Mouse (Mus musculus) hindbrain, postnatal 0 days (tissue): ENCODE data around the gene Nr5a2. TPM values are rescaled to one million over a fixed set of nuclear protein-coding genes. Genes with fewer than 3 reads are reported as not detected.

ENCODE experiments used
- ATAC-seq: fragments of 200-750 bp; cut with Nextera tagmentation; 2 replicates; pipeline ENCODE4 v1.8.0; 2017; ENCODE audit warnings: mild to moderate bottlenecking, moderate TSS enrichment, moderate library complexity
- DNase-seq: peaks from one replicate; pipeline ENCODE4 v3.0.0-alpha.2; 2015; ENCODE audit warnings: low spot score
- H3K27ac ChIP-seq: fragments of 300-500 bp; sonication (generic); 2 replicates; pipeline ENCODE4 v1.5.1; 2014; ENCODE audit warnings: mild to moderate bottlenecking
- H3K27me3 ChIP-seq: fragments of 300-500 bp; sonication (generic); 2 replicates; pipeline ENCODE4 v1.6.1; 2014; ENCODE audit warnings: low read length, mixed read lengths; ENCODE audit not compliant: insufficient read depth
- H3K36me3 ChIP-seq: fragments of 300-500 bp; sonication (generic); 2 replicates; pipeline ENCODE4 v1.6.1; 2014; ENCODE audit warnings: low read length, mixed read lengths; ENCODE audit not compliant: insufficient read depth
- H3K4me1 ChIP-seq: fragments of 300-500 bp; sonication (generic); 2 replicates; pipeline ENCODE4 v1.6.1; 2014; ENCODE audit warnings: antibody characterized with exemption, low read length, mixed read lengths; ENCODE audit not compliant: insufficient read depth
- H3K4me2 ChIP-seq: fragments of 300-500 bp; sonication (generic); 2 replicates; pipeline ENCODE4 v1.6.1; 2014; ENCODE audit warnings: low read depth, mild to moderate bottlenecking, low read length, moderate library complexity, mixed read lengths
- H3K4me3 ChIP-seq: fragments of 300-500 bp; sonication (generic); 2 replicates; pipeline ENCODE4 v1.5.1; 2014; ENCODE audit warnings: low read length
- H3K9ac ChIP-seq: fragments of 300-500 bp; sonication (generic); replicated peaks from 2 replicates; pipeline ENCODE4 v1.6.1; 2014; ENCODE audit warnings: mild to moderate bottlenecking, low read length, moderate library complexity, mixed read lengths
- H3K9me3 ChIP-seq: fragments of 300-500 bp; sonication (generic); 2 replicates; pipeline ENCODE4 v1.6.1; 2016; ENCODE audit warnings: low read length, mixed read lengths
- CTCF ChIP-seq: IDR thresholded peaks from 2 replicates; pipeline ENCODE4 v1.5.1; 2016; ENCODE audit warnings: antibody characterized with exemption, control low read depth, low read depth
- WGBS: fragments of 180-500 bp; shearing (Covaris S2); extraction: QIAGEN DNeasy Blood & Tissue Kit; methylation state at CpG from one replicate; pipeline ENCODE4 v1.1.7; 2014; 5-methylcytosine and 5-hydroxymethylcytosine counted together
- polyA plus RNA-seq: library from polyadenylated mRNA; unstranded; fragments of >200 nt; fragmentation: Nextera tagmentation; extraction: Ambion mirVana; gene quantifications from 2 replicates; pipeline ENCODE4 v1.2.1, GENCODE M21; 2015
- total RNA-seq: library from RNA; depleted of rRNA; stranded (reverse); fragments of >200 nt; gene quantifications from 2 replicates; pipeline ENCODE4 v1.2.3, GENCODE M21; 2014

The Nr5a2 gene
- total and polyA plus RNA-seq, 2 experiments from 2014 or later = 0.31 to 0.84 TPM

GRCm38 (mm10) chr1:136859454-136859853 lies 100.8 kb downstream of the Nr5a2 start:
- 66% methylated on average over 4 of the region's 4 CpGs for WGBS
- H3K9ac ChIP-seq = no peak overlapping the region
- no peak overlapping the region for H3K27ac ChIP-seq
- no peak for ATAC-seq
- no peaks in the 10 kb centered on the region for H3K27me3 ChIP-seq
- no peak overlapping the region for H3K4me2 ChIP-seq
- no peak for DNase-seq
- no peaks in the 10 kb centered on the region for H3K36me3 ChIP-seq
- TF ChIP-seq CTCF = no peak
- no peaks in the 10 kb centered on the region for H3K9me3 ChIP-seq
- no peak overlapping the region for H3K4me3 ChIP-seq
- H3K4me1 ChIP-seq = no peaks in the 10 kb centered on the region

GRCm38 (mm10) chr1:136858724-136859123 lies 101.5 kb downstream of the Nr5a2 start:
- no peak for ATAC-seq
- H3K27me3 ChIP-seq = no peaks in the 10 kb centered on the region
- 85% methylated on average over 4 of the region's 4 CpGs for WGBS
- no peak overlapping the region for H3K9ac ChIP-seq
- H3K27ac ChIP-seq = no peak overlapping the region
- no peak for DNase-seq
- H3K9me3 ChIP-seq = no peaks in the 10 kb centered on the region
- no peak overlapping the region for H3K4me3 ChIP-seq
- no peaks in the 10 kb centered on the region for H3K36me3 ChIP-seq
- no peaks in the 10 kb centered on the region for H3K4me1 ChIP-seq
- no peak for TF ChIP-seq CTCF
- no peak overlapping the region for H3K4me2 ChIP-seq

GRCm38 (mm10) chr1:136856104-136856503 lies 104.1 kb downstream of the Nr5a2 start:
- ATAC-seq (no peak), DNase-seq (no peak)
- H3K4me3 ChIP-seq = no peak overlapping the region
- no peak overlapping the region for H3K27ac ChIP-seq
- no peak overlapping the region for H3K4me2 ChIP-seq
- no peak for TF ChIP-seq CTCF
- no peaks in the 10 kb centered on the region for H3K27me3 ChIP-seq
- H3K9me3 ChIP-seq = no peaks in the 10 kb centered on the region
- 84% methylated on average over 3 of the region's 3 CpGs for WGBS
- no peaks in the 10 kb centered on the region for H3K4me1 ChIP-seq
- H3K36me3 ChIP-seq = no peaks in the 10 kb centered on the region
- no peak overlapping the region for H3K9ac ChIP-seq

GRCm38 (mm10) chr1:136848791-136849190 lies 111.5 kb downstream of the Nr5a2 start:
- no peaks in the 10 kb centered on the region for H3K4me1 ChIP-seq
- no peaks in the 10 kb centered on the region for H3K36me3 ChIP-seq

GRCm38 (mm10) chr1:136846081-136846480 lies 114.2 kb downstream of the Nr5a2 start:
- no peak for ATAC-seq
- no peak for TF ChIP-seq CTCF
- Histone ChIP-seq H3K27ac (no peak overlapping the region), H3K4me2 (no peak overlapping the region), H3K36me3 (no peaks in the 10 kb centered on the region), H3K9ac (no peak overlapping the region), H3K4me1 (no peaks in the 10 kb centered on the region), H3K9me3 (no peaks in the 10 kb centered on the region), H3K4me3 (no peak overlapping the region), H3K27me3 (no peaks in the 10 kb centered on the region)
- WGBS = 46% methylated on average over 2 of the region's 2 CpGs
- DNase-seq = peak; percentile 29

More at GRCm38 (mm10) chr1:136848791-136849190, 111.5 kb downstream of the Nr5a2 start:
- ATAC-seq (no peak), DNase-seq (no peak)
- no peak overlapping the region for H3K4me2 ChIP-seq
- no peaks in the 10 kb centered on the region for H3K27me3 ChIP-seq
- no peak overlapping the region for H3K27ac ChIP-seq
- no peak overlapping the region for H3K4me3 ChIP-seq
- no peak overlapping the region for H3K9ac ChIP-seq
- H3K9me3 ChIP-seq = no peaks in the 10 kb centered on the region
- no peak for TF ChIP-seq CTCF
- 65% methylated on average over 6 of the region's 6 CpGs for WGBS

- Histone ChIP-seq H3K9me3 (no peaks in the 10 kb centered on the region), H3K4me3 (no peak overlapping the region), H3K9ac (no peak overlapping the region), H3K27me3 (no peaks in the 10 kb centered on the region), H3K4me1 (no peaks in the 10 kb centered on the region), H3K27ac (no peak overlapping the region), H3K36me3 (no peaks in the 10 kb centered on the region), H3K4me2 (no peak overlapping the region)
- WGBS = 77% methylated on average over 9 of the region's 9 CpGs
- TF ChIP-seq CTCF = no peak
- ATAC-seq (no peak), DNase-seq (no peak)
Measured at GRCm38 (mm10) chr1:136845341-136845740, 114.9 kb downstream of the Nr5a2 start.

GRCm38 (mm10) chr1:136840512-136840911 lies 119.7 kb downstream of the Nr5a2 start:
- no peaks in the 10 kb centered on the region for H3K9me3 ChIP-seq
- no peak overlapping the region for H3K27ac ChIP-seq
- H3K4me2 ChIP-seq = no peak overlapping the region
- no peaks in the 10 kb centered on the region for H3K36me3 ChIP-seq
- DNase-seq (no peak), ATAC-seq (no peak)
- H3K4me1 ChIP-seq = no peaks in the 10 kb centered on the region
- H3K9ac ChIP-seq = no peak overlapping the region
- TF ChIP-seq CTCF = no peak
- H3K4me3 ChIP-seq = no peak overlapping the region
- H3K27me3 ChIP-seq = no peaks in the 10 kb centered on the region
- WGBS = 84% methylated on average over 7 of the region's 7 CpGs
